Mouse (Mus musculus) embryonic facial prominence, embryonic 12.5 days (tissue): ENCODE measurements around the gene Tcf12. TPM values are rescaled to one million over a fixed set of nuclear protein-coding genes. Genes with fewer than 3 reads are reported as not detected.

Source experiments
- ATAC-seq: fragments of 200-750 bp; cut with Nextera tagmentation; 2 replicates; pipeline ENCODE4 v1.8.0; 2017; ENCODE audit not compliant: insufficient number of reproducible peaks, insufficient read depth, low FRiP score, low TSS enrichment
- H3K27ac ChIP-seq: fragments of 300-500 bp; sonication (generic); 2 replicates; pipeline ENCODE4 v1.5.1; 2016; ENCODE audit warnings: mild to moderate bottlenecking
- H3K27me3 ChIP-seq: fragments of 300-500 bp; sonication (generic); 2 replicates; pipeline ENCODE4 v1.6.1; 2016; ENCODE audit warnings: mild to moderate bottlenecking, moderate library complexity
- H3K36me3 ChIP-seq: fragments of 300-500 bp; sonication (generic); 2 replicates; pipeline ENCODE4 v1.6.1; 2016; ENCODE audit warnings: mild to moderate bottlenecking
- H3K4me1 ChIP-seq: fragments of 300-500 bp; sonication (generic); 2 replicates; pipeline ENCODE4 v1.6.1; 2016
- H3K4me2 ChIP-seq: fragments of 300-500 bp; sonication (generic); replicated peaks from 2 replicates; pipeline ENCODE4 v1.6.1; 2016; ENCODE audit warnings: mild to moderate bottlenecking, moderate library complexity
- H3K4me3 ChIP-seq: fragments of 300-500 bp; sonication (generic); 2 replicates; pipeline ENCODE4 v1.5.1; 2016; ENCODE audit warnings: mild to moderate bottlenecking
- H3K9ac ChIP-seq: fragments of 300-500 bp; sonication (generic); 2 replicates; pipeline ENCODE4 v1.6.1; 2016; ENCODE audit warnings: mild to moderate bottlenecking, moderate library complexity
- H3K9me3 ChIP-seq: fragments of 300-500 bp; sonication (generic); 2 replicates; pipeline ENCODE4 v1.6.1; 2016; ENCODE audit warnings: mild to moderate bottlenecking, moderate library complexity
- WGBS: fragments of 180-500 bp; shearing (Covaris S2); methylation state at CpG from one replicate; pipeline ENCODE4 v1.1.7; 2016; 5-methylcytosine and 5-hydroxymethylcytosine counted together
- polyA plus RNA-seq: library from polyadenylated mRNA; unstranded; fragments of >200 nt; fragmentation: Nextera tagmentation; extraction: Ambion mirVana; gene quantifications from 2 replicates; pipeline ENCODE4 v1.2.1, GENCODE M21; 2016

The Tcf12 gene
- polyA plus RNA-seq: 148 and 162 TPM in 2 replicates

- H3K9me3 ChIP-seq: no peaks in the 10 kb centered on the region
- peak within 1 kb of the TSS; percentile 87 for H3K9ac ChIP-seq
- peak within 1 kb of the TSS; percentile 90 for H3K4me3 ChIP-seq
- 2% methylated on average over 86 of the region's 88 CpGs for WGBS
- peak; percentile 82 for ATAC-seq
- H3K36me3 ChIP-seq: no peaks in the 10 kb centered on the region
- peak within 1 kb of the TSS; percentile 73 for H3K4me2 ChIP-seq
- peaks cover 13% of the 10 kb centered on the region; the same call in 1 of the 2 replicates for H3K4me1 ChIP-seq
- peak within 1 kb of the TSS; percentile 93 for H3K27ac ChIP-seq
- no peaks in the 10 kb centered on the region for H3K27me3 ChIP-seq
Observed at GRCm38 (mm10) chr9:72111622-72112550, at the start of gene Tcf12. Gene Tcf12 (minus strand): TSS chr9:72111871.

- no peak overlapping the region for H3K4me2 ChIP-seq
- WGBS: 90% methylated on average over 2 of the region's 2 CpGs
- no peaks in the 10 kb centered on the region for H3K36me3 ChIP-seq
- H3K27ac ChIP-seq: no peak overlapping the region
- no peak overlapping the region for H3K4me3 ChIP-seq
- H3K9ac ChIP-seq: no peak overlapping the region
- no peaks in the 10 kb centered on the region for H3K27me3 ChIP-seq
- no peaks in the 10 kb centered on the region for H3K9me3 ChIP-seq
- ATAC-seq: no peak
- no peaks in the 10 kb centered on the region for H3K4me1 ChIP-seq
Observed at GRCm38 (mm10) chr9:72158392-72158791, 46.7 kb upstream of the Tcf12 start.

GRCm38 (mm10) chr9:72157091-72157490 lies 45.4 kb upstream of the Tcf12 start:
- no peaks in the 10 kb centered on the region for H3K36me3 ChIP-seq
- WGBS: 73% methylated on average over 1 of the region's 1 CpGs
- no peak overlapping the region for H3K9ac ChIP-seq
- H3K27me3 ChIP-seq: no peaks in the 10 kb centered on the region
- H3K4me2 ChIP-seq: no peak overlapping the region
- H3K4me3 ChIP-seq: no peak overlapping the region
- no peak for ATAC-seq
- H3K27ac ChIP-seq: no peak overlapping the region
- no peaks in the 10 kb centered on the region for H3K9me3 ChIP-seq
- no peaks in the 10 kb centered on the region for H3K4me1 ChIP-seq

- 0 out of 2 replicates have a peak overlapping the region, but pooled peaks have one; percentile 25 for H3K27ac ChIP-seq
Observed at GRCm38 (mm10) chr9:72155250-72156138, 43.8 kb upstream of the Tcf12 start.

GRCm38 (mm10) chr9:72144148-72144547 lies 32.5 kb upstream of the Tcf12 start:
- WGBS: 89% methylated on average over 5 of the region's 5 CpGs
- no peak for ATAC-seq

More at GRCm38 (mm10) chr9:72155250-72156138, 43.8 kb upstream of the Tcf12 start:
- Histone ChIP-seq H3K9ac (no peak overlapping the region), H3K9me3 (no peaks in the 10 kb centered on the region), H3K4me1 (no peaks in the 10 kb centered on the region), H3K4me3 (peak overlapping the region; percentile 11; the same call in 1 of the 2 replicates), H3K27me3 (no peaks in the 10 kb centered on the region), H3K4me2 (peak overlapping the region; percentile 45), H3K36me3 (no peaks in the 10 kb centered on the region)
- 33% methylated on average over 21 of the region's 21 CpGs for WGBS
- no peak for ATAC-seq

GRCm38 (mm10) chr9:72137899-72138298 lies 26.2 kb upstream of the Tcf12 start:
- no peak overlapping the region for H3K27ac ChIP-seq
- no peaks in the 10 kb centered on the region for H3K9me3 ChIP-seq
- peaks cover 5% of the 10 kb centered on the region; the same call in 1 of the 2 replicates for H3K4me1 ChIP-seq
- H3K27me3 ChIP-seq: no peaks in the 10 kb centered on the region
- H3K9ac ChIP-seq: no peak overlapping the region
- no peak overlapping the region for H3K4me3 ChIP-seq
- no peak overlapping the region for H3K4me2 ChIP-seq
- no peak for ATAC-seq
- no peaks in the 10 kb centered on the region for H3K36me3 ChIP-seq

More at GRCm38 (mm10) chr9:72144148-72144547, 32.5 kb upstream of the Tcf12 start:
- no peaks in the 10 kb centered on the region for H3K36me3 ChIP-seq
- H3K4me3 ChIP-seq: no peak overlapping the region
- no peak overlapping the region for H3K9ac ChIP-seq
- no peaks in the 10 kb centered on the region for H3K4me1 ChIP-seq
- H3K27me3 ChIP-seq: no peaks in the 10 kb centered on the region
- H3K27ac ChIP-seq: no peak overlapping the region
- H3K9me3 ChIP-seq: no peaks in the 10 kb centered on the region
- no peak overlapping the region for H3K4me2 ChIP-seq

- 48% methylated on average over 4 of the region's 4 CpGs for WGBS
- ATAC-seq: no peak
- peak overlapping the region; percentile 76; the same call in 1 of the 2 replicates for H3K9ac ChIP-seq
Observed at GRCm38 (mm10) chr9:72133772-72134245, 22.1 kb upstream of the Tcf12 start.

GRCm38 (mm10) chr9:72133089-72133771 lies 21.6 kb upstream of the Tcf12 start:
- Histone ChIP-seq H3K9me3 (no peaks in the 10 kb centered on the region), H3K4me2 (peak overlapping the region; percentile 87), H3K27me3 (no peaks in the 10 kb centered on the region), H3K9ac (peak overlapping the region; percentile 76), H3K27ac (peak overlapping the region; percentile 94), H3K4me3 (peak overlapping the region; percentile 59), H3K36me3 (no peaks in the 10 kb centered on the region), H3K4me1 (peaks cover 12% of the 10 kb centered on the region; the same call in 1 of the 2 replicates)
- WGBS: 1% methylated on average over 56 of the region's 56 CpGs
- ATAC-seq: peak; percentile 87

More at GRCm38 (mm10) chr9:72133772-72134245, 22.1 kb upstream of the Tcf12 start:
- H3K4me3 ChIP-seq: peak overlapping the region; percentile 59
- peaks cover 12% of the 10 kb centered on the region; the same call in 1 of the 2 replicates for H3K4me1 ChIP-seq
- H3K27me3 ChIP-seq: no peaks in the 10 kb centered on the region
- no peaks in the 10 kb centered on the region for H3K36me3 ChIP-seq
- no peaks in the 10 kb centered on the region for H3K9me3 ChIP-seq
- peak overlapping the region; percentile 87 for H3K4me2 ChIP-seq
- H3K27ac ChIP-seq: peak overlapping the region; percentile 94

- ATAC-seq: peak; percentile 18; the same call in 1 of the 2 replicates
- Histone ChIP-seq H3K4me3 (peak overlapping the region; percentile 59), H3K9me3 (no peaks in the 10 kb centered on the region), H3K4me2 (peak overlapping the region; percentile 87), H3K9ac (peak overlapping the region; percentile 76), H3K27ac (peak overlapping the region; percentile 94), H3K27me3 (no peaks in the 10 kb centered on the region), H3K4me1 (peaks cover 12% of the 10 kb centered on the region; the same call in 1 of the 2 replicates), H3K36me3 (no peaks in the 10 kb centered on the region)
- under 1% methylated on average over 29 of the region's 29 CpGs for WGBS
Observed at GRCm38 (mm10) chr9:72132728-72133088, 21.0 kb upstream of the Tcf12 start.

GRCm38 (mm10) chr9:72129884-72130283 lies 18.2 kb upstream of the Tcf12 start:
- no peak overlapping the region for H3K4me2 ChIP-seq

More at GRCm38 (mm10) chr9:72129884-72130283, 18.2 kb upstream of the Tcf12 start:
- no peaks in the 10 kb centered on the region for H3K27me3 ChIP-seq
- no peak for ATAC-seq
- H3K9me3 ChIP-seq: no peaks in the 10 kb centered on the region
- WGBS: 74% methylated on average over 4 of the region's 4 CpGs
- H3K4me1 ChIP-seq: peaks cover 12% of the 10 kb centered on the region; the same call in 1 of the 2 replicates
- H3K27ac ChIP-seq: no peak overlapping the region
- H3K36me3 ChIP-seq: no peaks in the 10 kb centered on the region
- no peak overlapping the region for H3K9ac ChIP-seq
- H3K4me3 ChIP-seq: no peak overlapping the region
